Mouse (Mus musculus): ENCODE data around the gene Slc25a23.

Slc25a23 gene

GRCm38 (mm10) chr17:57011236-57012141 is 48.2 kb downstream of the Slc25a23 start, which contains the start of the genes Gtf2f1 and Gm17949:
TSS of gene Gtf2f1 (minus strand) at chr17:57011288.
TSS of gene Gm17949 (plus strand) at chr17:57011469.
- DNase-seq: peak; percentile 97

GRCm38 (mm10) chr17:57010911-57011235 is 48.8 kb downstream of the Slc25a23 start:
- no peak for DNase-seq

- DNase-seq: peak; percentile 41 to 63
Measured at GRCm38 (mm10) chr17:57007137-57007905, 52.3 kb downstream of the Slc25a23 start.

- DNase-seq: no peak
Measured at GRCm38 (mm10) chr17:57003994-57004393, 55.7 kb downstream of the Slc25a23 start.

GRCm38 (mm10) chr17:57001228-57001627 is 58.4 kb downstream of the Slc25a23 start:
- no peak for DNase-seq

GRCm38 (mm10) chr17:56999968-57000609 is 59.6 kb downstream of the Slc25a23 start, which contains the start of gene Pspn:
TSS of gene Pspn (minus strand) at chr17:57000018.
- no peak for DNase-seq

- no peak for DNase-seq
Measured at GRCm38 (mm10) chr17:56999414-56999813, 60.2 kb downstream of the Slc25a23 start.

- DNase-seq: peak; percentile 93
Measured at GRCm38 (mm10) chr17:56997029-56997667, 62.5 kb downstream of the Slc25a23 start, which contains the start of gene Alkbh7. TSS of gene Alkbh7 (plus strand) at chr17:56997339.

GRCm38 (mm10) chr17:56996506-56996905 is 63.2 kb downstream of the Slc25a23 start:
- DNase-seq: no peak

GRCm38 (mm10) chr17:56995046-56995445 is 64.6 kb downstream of the Slc25a23 start:
- no peak for DNase-seq
